Mouse (Mus musculus) frontal cortex, postnatal 25 days (tissue): ENCODE data around the gene Chchd2.
"Not testable (repeated sequence)": the region's sequence is repeated elsewhere in the genome, so short reads cannot be mapped to it uniquely, and the experiment has no call there.

Experiments
- DNase-seq, 2 experiments: peaks; one replicate each; pipeline ENCODE4 v3.0.0; 2022; ENCODE audit warnings: low spot score in 2 of 2

Chchd2 gene

GRCm38 (mm10) chr5:129886911-129887636 is at the start of gene Chchd2:
TSS of gene Chchd2 (minus strand) at chr5:129887470.
- peak; percentile 90 for DNase-seq

GRCm38 (mm10) chr5:129936941-129937340 is 49.7 kb upstream of the Chchd2 start:
- DNase-seq: no peak

GRCm38 (mm10) chr5:129929924-129930855 is 42.9 kb upstream of the Chchd2 start:
- DNase-seq: no peak

GRCm38 (mm10) chr5:129925933-129926332 is 38.7 kb upstream of the Chchd2 start:
- no peak for DNase-seq

- no peak for DNase-seq
Observed at GRCm38 (mm10) chr5:129924820-129925452, 37.7 kb upstream of the Chchd2 start.

- DNase-seq: no peak
Observed at GRCm38 (mm10) chr5:129921972-129922371, 34.7 kb upstream of the Chchd2 start.

- DNase-seq: no peak
Observed at GRCm38 (mm10) chr5:129919320-129919719, 32.0 kb upstream of the Chchd2 start.

- no peak for DNase-seq
Observed at GRCm38 (mm10) chr5:129918752-129919151, 31.5 kb upstream of the Chchd2 start.

GRCm38 (mm10) chr5:129918065-129918651 is 30.9 kb upstream of the Chchd2 start:
- no peak for DNase-seq

GRCm38 (mm10) chr5:129915491-129915890 is 28.2 kb upstream of the Chchd2 start:
- not testable (repeated sequence) for DNase-seq

GRCm38 (mm10) chr5:129914024-129914423 is 26.8 kb upstream of the Chchd2 start:
- no peak for DNase-seq

- DNase-seq: no peak
Observed at GRCm38 (mm10) chr5:129909591-129909990, 22.3 kb upstream of the Chchd2 start.

- no peak for DNase-seq
Observed at GRCm38 (mm10) chr5:129909147-129909546, 21.9 kb upstream of the Chchd2 start.

- peak; percentile 68 to 75 for DNase-seq
Observed at GRCm38 (mm10) chr5:129908242-129908965, 21.1 kb upstream of the Chchd2 start, which contains the start of gene Nupr1l. TSS of gene Nupr1l (plus strand) at chr5:129908540.

- no peak for DNase-seq
Observed at GRCm38 (mm10) chr5:129907775-129908174, 20.5 kb upstream of the Chchd2 start.

GRCm38 (mm10) chr5:129898449-129898848 is 11.2 kb upstream of the Chchd2 start, which contains the start of gene Phkg1:
TSS of gene Phkg1 (minus strand) at chr5:129898549.
- no peak for DNase-seq

GRCm38 (mm10) chr5:129895198-129896088 is 8.2 kb upstream of the Chchd2 start, which contains the start of gene Zbed5:
TSS of gene Zbed5 (plus strand) at chr5:129895723.
- DNase-seq: peak; percentile 61 to 80

- DNase-seq: not testable (repeated sequence)
Observed at GRCm38 (mm10) chr5:129890390-129890789, 3.1 kb upstream of the Chchd2 start.

- no peak for DNase-seq
Observed at GRCm38 (mm10) chr5:129886271-129886670, 999 bp downstream of the Chchd2 start.

- DNase-seq: no peak
Observed at GRCm38 (mm10) chr5:129879888-129880287, 7.4 kb downstream of the Chchd2 start.
